Mouse (Mus musculus) embryonic facial prominence, embryonic 11.5 days (tissue): Measurements from ENCODE around the gene Tmem186. TPM values are rescaled to one million over a fixed set of nuclear protein-coding genes. Genes with fewer than 3 reads are reported as not detected.

Source experiments
- ATAC-seq: fragments of 200-750 bp; cut with Nextera tagmentation; replicated peaks from 2 replicates; pipeline ENCODE4 v1.8.0; 2017; ENCODE audit warnings: low read depth; ENCODE audit not compliant: insufficient number of reproducible peaks, low FRiP score, low TSS enrichment
- DNase-seq: peaks from one replicate; pipeline ENCODE4 v3.0.0-alpha.2; 2015; ENCODE audit warnings: low spot score
- H3K27ac ChIP-seq: fragments of 300-500 bp; sonication (generic); replicated peaks from 2 replicates; pipeline ENCODE4 v1.5.1; 2014; ENCODE audit warnings: mild to moderate bottlenecking, low read depth, low read length, control low read depth
- H3K27me3 ChIP-seq: fragments of 300-500 bp; sonication (generic); 2 replicates; pipeline ENCODE4 v1.6.1; 2014; ENCODE audit warnings: mild to moderate bottlenecking, low read length, moderate library complexity, mixed read lengths; ENCODE audit not compliant: control insufficient read depth, insufficient read depth
- H3K36me3 ChIP-seq: fragments of 300-500 bp; sonication (generic); replicated peaks from 2 replicates; pipeline ENCODE4 v1.6.1; 2014; ENCODE audit warnings: low read depth, mild to moderate bottlenecking, low read length, moderate library complexity, mixed read lengths; ENCODE audit not compliant: control insufficient read depth, insufficient read depth
- H3K4me1 ChIP-seq: fragments of 300-500 bp; sonication (generic); 2 replicates; pipeline ENCODE4 v1.6.1; 2014; ENCODE audit warnings: low read length, mixed read lengths; ENCODE audit not compliant: control insufficient read depth, insufficient read depth
- H3K4me2 ChIP-seq: fragments of 300-500 bp; sonication (generic); 2 replicates; pipeline ENCODE4 v1.6.1; 2014; ENCODE audit warnings: low read depth, mild to moderate bottlenecking, control low read depth, low read length, moderate library complexity
- H3K4me3 ChIP-seq: fragments of 300-500 bp; sonication (generic); 2 replicates; pipeline ENCODE4 v1.5.1; 2014; ENCODE audit warnings: low read depth, low read length, control low read depth
- H3K9ac ChIP-seq: fragments of 300-500 bp; sonication (generic); replicated peaks from 2 replicates; pipeline ENCODE4 v1.6.1; 2014; ENCODE audit warnings: mild to moderate bottlenecking, control low read depth, low read length
- H3K9me3 ChIP-seq: fragments of 300-500 bp; sonication (generic); replicated peaks from 2 replicates; pipeline ENCODE4 v1.6.1; 2016; ENCODE audit warnings: mild to moderate bottlenecking, low read length, inconsistent platforms, mixed read lengths; ENCODE audit not compliant: control insufficient read depth
- WGBS: fragments of 180-500 bp; shearing (Covaris S2); extraction: QIAGEN DNeasy Blood & Tissue Kit; methylation state at CpG from one replicate; pipeline ENCODE4 v1.1.7; 2014; 5-methylcytosine and 5-hydroxymethylcytosine counted together
- polyA plus RNA-seq: library from polyadenylated mRNA; unstranded; fragments of >200 nt; fragmentation: Nextera tagmentation; extraction: Ambion mirVana; gene quantifications from 2 replicates; pipeline ENCODE4 v1.2.1, GENCODE M21; 2014

The Tmem186 gene
- polyA plus RNA-seq, 1 experiment from 2014 or later: 17.8 TPM

GRCm38 (mm10) chr16:8620315-8621115 lies 17.0 kb downstream of the Tmem186 start:
- no peaks in the 10 kb centered on the region for H3K4me1 ChIP-seq
- H3K4me3 ChIP-seq: no peak overlapping the region
- 78% methylated on average over 16 of the region's 16 CpGs for WGBS
- H3K36me3 ChIP-seq: no peaks in the 10 kb centered on the region
- H3K9me3 ChIP-seq: no peaks in the 10 kb centered on the region
- no peak for DNase-seq
- H3K9ac ChIP-seq: no peak overlapping the region
- no peaks in the 10 kb centered on the region for H3K27me3 ChIP-seq
- no peak overlapping the region for H3K4me2 ChIP-seq
- no peak overlapping the region for H3K27ac ChIP-seq
- no peak for ATAC-seq

- Histone ChIP-seq H3K27me3 (no peaks in the 10 kb centered on the region), H3K4me2 (no peak overlapping the region), H3K9ac (no peak overlapping the region), H3K4me1 (no peaks in the 10 kb centered on the region), H3K4me3 (no peak overlapping the region), H3K36me3 (no peaks in the 10 kb centered on the region), H3K27ac (no peak overlapping the region), H3K9me3 (no peaks in the 10 kb centered on the region)
- no peak for ATAC-seq
- DNase-seq: no peak
- WGBS: 44% methylated on average over 10 of the region's 10 CpGs
Measured at GRCm38 (mm10) chr16:8619659-8620314, 17.7 kb downstream of the Tmem186 start.

- no peak for DNase-seq
- Histone ChIP-seq H3K36me3 (no peaks in the 10 kb centered on the region), H3K4me3 (no peak overlapping the region), H3K27me3 (no peaks in the 10 kb centered on the region), H3K4me1 (no peaks in the 10 kb centered on the region), H3K9ac (no peak overlapping the region), H3K4me2 (no peak overlapping the region), H3K27ac (no peak overlapping the region), H3K9me3 (no peaks in the 10 kb centered on the region)
- WGBS: 84% methylated on average over 3 of the region's 3 CpGs
- no peak for ATAC-seq
Measured at GRCm38 (mm10) chr16:8613447-8613846, 24.1 kb downstream of the Tmem186 start.

- Histone ChIP-seq H3K27ac (no peak overlapping the region), H3K27me3 (no peaks in the 10 kb centered on the region), H3K36me3 (no peaks in the 10 kb centered on the region), H3K9me3 (no peaks in the 10 kb centered on the region), H3K9ac (no peak overlapping the region), H3K4me2 (no peak overlapping the region), H3K4me3 (no peak overlapping the region), H3K4me1 (no peaks in the 10 kb centered on the region)
- WGBS: 77% methylated on average over 4 of the region's 4 CpGs
- ATAC-seq (no peak), DNase-seq (no peak)
Measured at GRCm38 (mm10) chr16:8613039-8613438, 24.5 kb downstream of the Tmem186 start.

- no peak for ATAC-seq
- Histone ChIP-seq H3K9ac (no peak overlapping the region), H3K4me1 (no peaks in the 10 kb centered on the region), H3K27me3 (no peaks in the 10 kb centered on the region), H3K4me2 (no peak overlapping the region), H3K9me3 (no peaks in the 10 kb centered on the region), H3K36me3 (no peaks in the 10 kb centered on the region), H3K4me3 (no peak overlapping the region), H3K27ac (no peak overlapping the region)
- WGBS: 85% methylated on average over 8 of the region's 8 CpGs
- DNase-seq: no peak
Measured at GRCm38 (mm10) chr16:8612214-8613005, 25.1 kb downstream of the Tmem186 start.

GRCm38 (mm10) chr16:8610397-8610796 lies 27.1 kb downstream of the Tmem186 start:
- H3K4me3 ChIP-seq: no peak overlapping the region
- no peak for ATAC-seq
- H3K36me3 ChIP-seq: no peaks in the 10 kb centered on the region
- WGBS: 37% methylated on average over 3 of the region's 3 CpGs
- no peak overlapping the region for H3K27ac ChIP-seq
- H3K27me3 ChIP-seq: no peaks in the 10 kb centered on the region
- no peak overlapping the region for H3K9ac ChIP-seq
- H3K9me3 ChIP-seq: no peaks in the 10 kb centered on the region
- H3K4me2 ChIP-seq: no peak overlapping the region
- DNase-seq: peak; percentile 16
- H3K4me1 ChIP-seq: no peaks in the 10 kb centered on the region

- 86% methylated on average over 3 of the region's 3 CpGs for WGBS
- no peak for ATAC-seq
- DNase-seq: no peak
- Histone ChIP-seq H3K4me3 (no peak overlapping the region), H3K4me1 (no peaks in the 10 kb centered on the region), H3K36me3 (no peaks in the 10 kb centered on the region), H3K9me3 (no peaks in the 10 kb centered on the region), H3K9ac (no peak overlapping the region), H3K27me3 (no peaks in the 10 kb centered on the region), H3K27ac (no peak overlapping the region), H3K4me2 (no peak overlapping the region)
Measured at GRCm38 (mm10) chr16:8603789-8604188, 33.7 kb downstream of the Tmem186 start.

GRCm38 (mm10) chr16:8597516-8597915 lies 40.0 kb downstream of the Tmem186 start:
- Histone ChIP-seq H3K4me2 (no peak overlapping the region), H3K27me3 (no peaks in the 10 kb centered on the region), H3K9me3 (no peaks in the 10 kb centered on the region), H3K4me1 (no peaks in the 10 kb centered on the region), H3K27ac (no peak overlapping the region), H3K9ac (no peak overlapping the region), H3K36me3 (no peaks in the 10 kb centered on the region), H3K4me3 (no peak overlapping the region)
- ATAC-seq: no peak
- 79% methylated on average over 5 of the region's 5 CpGs for WGBS
- no peak for DNase-seq
